ENCODE assay signal across 19 mouse cellular contexts in genomic region chr9:21273520-21274228, GRCm38 (mm10). TPM values are rescaled to one million over a fixed set of nuclear protein-coding genes. Genes with fewer than 3 reads are reported as not detected.
A peak's percentile ranks its signal among the peaks of the same experiment; 100 is the strongest.
DNase-seq lines count a peak whose midpoint lies in the region; ATAC-seq and TF ChIP-seq lines count a peak whose summit lies in the region.
"Had no signal": no experiment of that assay in that cellular context is flagged by ENCODE, and none has a peak within 500 bp of the region (broad histone marks: within the 10 kb centered on the region; RNA-seq: fewer than 3 reads in every experiment).

No protein-coding gene starts in this region.

- H3K4me2 ChIP-seq in heart, embryonic 11.5 days: no peak overlapping the region
- H3K4me2 ChIP-seq in kidney, embryonic 16.5 days (replicated peaks; ENCODE audit: low read depth, low read length): no peak overlapping the region
- H3K4me2 ChIP-seq in liver, embryonic 13.5 days: no peak overlapping the region
- H3K4me2 ChIP-seq: hindbrain, embryonic 15.5 days; intestine, embryonic 15.5 days; limb, embryonic 12.5 days; lung, embryonic 15.5 days; stomach, embryonic 15.5 days had no signal

- H3K4me1 ChIP-seq in heart, embryonic 11.5 days (ENCODE audit: control insufficient read depth, insufficient read depth, low read length): peaks cover 15% of the 10 kb centered on the region
- H3K4me1 ChIP-seq in kidney, adult 2 months (ENCODE audit: control insufficient read depth, insufficient read depth, low read length): no peaks in the 10 kb centered on the region
- H3K4me1 ChIP-seq in kidney, embryonic 16.5 days (ENCODE audit: insufficient read depth, low read length): no peaks in the 10 kb centered on the region
- peaks cover 45% of the 10 kb centered on the region for H3K4me1 ChIP-seq in liver, embryonic 13.5 days (replicated peaks)
- H3K4me1 ChIP-seq: hindbrain, embryonic 15.5 days; intestine, embryonic 15.5 days; limb, embryonic 12.5 days; lung, embryonic 15.5 days; stomach, embryonic 15.5 days had no signal

- no peaks in the 10 kb centered on the region for H3K9me3 ChIP-seq in heart, embryonic 11.5 days (replicated peaks; ENCODE audit: control insufficient read depth, low read length)
- H3K9me3 ChIP-seq in kidney, embryonic 16.5 days (ENCODE audit: low read length): no peaks in the 10 kb centered on the region
- no peaks in the 10 kb centered on the region for H3K9me3 ChIP-seq in liver, embryonic 13.5 days (replicated peaks)
- H3K9me3 ChIP-seq: hindbrain, embryonic 15.5 days; intestine, embryonic 15.5 days; limb, embryonic 12.5 days; lung, embryonic 15.5 days; stomach, embryonic 15.5 days had no signal

- peak overlapping the region; percentile 55 for H3K27ac ChIP-seq in heart, embryonic 11.5 days (ENCODE audit: low read depth, low read length)
- H3K27ac ChIP-seq in kidney, adult 2 months (ENCODE audit: insufficient read depth, low read depth, low read length): no peak overlapping the region
- no peak overlapping the region for H3K27ac ChIP-seq in kidney, embryonic 16.5 days (ENCODE audit: low read length)
- peak overlapping the region; percentile 70 for H3K27ac ChIP-seq in liver, embryonic 13.5 days
- H3K27ac ChIP-seq: hindbrain, embryonic 15.5 days; intestine, embryonic 15.5 days; kidney, postnatal 0 days; limb, embryonic 12.5 days; lung, embryonic 15.5 days; stomach, embryonic 15.5 days had no signal

- no peak overlapping the region for H3K9ac ChIP-seq in heart, embryonic 11.5 days (ENCODE audit: low read depth, low read length)
- no peak overlapping the region for H3K9ac ChIP-seq in kidney, embryonic 16.5 days (replicated peaks; ENCODE audit: low read length)
- peak overlapping the region; percentile 30; the same call in 1 of the 2 replicates for H3K9ac ChIP-seq in liver, embryonic 13.5 days
- H3K9ac ChIP-seq: hindbrain, embryonic 15.5 days; intestine, embryonic 15.5 days; limb, embryonic 12.5 days; lung, embryonic 15.5 days; stomach, embryonic 15.5 days had no signal

- TF ChIP-seq CTCF in kidney, adult 2 months (conservative IDR thresholded peaks at IDR 0.05; ENCODE audit: insufficient read depth, insufficient read length, low read depth, low read length): no peak

- WGBS in heart, embryonic 11.5 days (ENCODE audit: insufficient replicate concordance): 56% methylated on average over 7 of the region's 7 CpGs
- 75% methylated on average over 7 of the region's 7 CpGs for WGBS in kidney, adult 2 months
- WGBS in kidney, embryonic 16.5 days: 82% methylated on average over 7 of the region's 7 CpGs
- 72% methylated on average over 7 of the region's 7 CpGs for WGBS in liver, embryonic 13.5 days (ENCODE audit: insufficient replicate concordance)

- H3K27me3 ChIP-seq in heart, embryonic 11.5 days (ENCODE audit: control insufficient read depth, insufficient read depth, low read length): no peaks in the 10 kb centered on the region
- no peaks in the 10 kb centered on the region for H3K27me3 ChIP-seq in kidney, adult 2 months (replicated peaks; ENCODE audit: control insufficient read depth, insufficient read depth, low read length)
- H3K27me3 ChIP-seq in kidney, embryonic 16.5 days (ENCODE audit: insufficient read depth, low read length): no peaks in the 10 kb centered on the region
- H3K27me3 ChIP-seq in liver, embryonic 13.5 days: no peaks in the 10 kb centered on the region
- H3K27me3 ChIP-seq: hindbrain, embryonic 15.5 days; intestine, embryonic 15.5 days; limb, embryonic 12.5 days; lung, embryonic 15.5 days; stomach, embryonic 15.5 days had no signal

- no peak overlapping the region for H3K4me3 ChIP-seq in heart, embryonic 11.5 days (ENCODE audit: low read depth, low read length)
- no peak overlapping the region for H3K4me3 ChIP-seq in kidney, adult 2 months (ENCODE audit: insufficient read depth, low read depth, low read length)
- H3K4me3 ChIP-seq in kidney, embryonic 16.5 days (ENCODE audit: low read length): no peak overlapping the region
- no peak overlapping the region for H3K4me3 ChIP-seq in liver, embryonic 13.5 days (replicated peaks)
- H3K4me3 ChIP-seq: hindbrain, embryonic 15.5 days; intestine, embryonic 15.5 days; limb, embryonic 12.5 days; lung, embryonic 15.5 days; stomach, embryonic 15.5 days had no signal

- peaks cover 56% of the 10 kb centered on the region for H3K36me3 ChIP-seq in heart, embryonic 11.5 days (ENCODE audit: control insufficient read depth, insufficient read depth, low read length)
- H3K36me3 ChIP-seq in kidney, adult 2 months (ENCODE audit: control insufficient read depth, insufficient read depth, low read length): peaks cover 6% of the 10 kb centered on the region
- peaks cover 88% of the 10 kb centered on the region for H3K36me3 ChIP-seq in kidney, embryonic 16.5 days (ENCODE audit: insufficient read depth, low read length)
- H3K36me3 ChIP-seq in liver, embryonic 13.5 days: peaks cover 100% of the 10 kb centered on the region

- no peak for ATAC-seq in heart, embryonic 11.5 days (replicated peaks; ENCODE audit: insufficient number of reproducible peaks, low FRiP score, low TSS enrichment)
- no peak for ATAC-seq in kidney, embryonic 16.5 days (ENCODE audit: low FRiP score, low TSS enrichment)
- no peak for ATAC-seq in liver, embryonic 13.5 days (ENCODE audit: low read depth)
- ATAC-seq: intestine, embryonic 15.5 days; midbrain, embryonic 16.5 days had no signal

- TF ChIP-seq POLR2A in kidney, adult 2 months (IDR thresholded peaks at IDR 0.05; ENCODE audit: low read depth, low read length): no peak

- DNase-seq in heart, postnatal 4 days: no peak
- peak; percentile 40 for DNase-seq in kidney, adult 2 months
- DNase-seq in liver, embryonic 13.5 days: no peak
- peak; percentile 44 for DNase-seq in lung, postnatal 25 days (ENCODE audit: low spot score)
- DNase-seq in layer of hippocampus, postnatal 36 days: no peak
- no peak for DNase-seq in thymus, adult 18-20 months
- DNase-seq: cerebellum, adult 2 months; gastrocnemius, postnatal 14 days; right cerebral cortex, postnatal 25 days; thymus, adult 2 months had no signal

RNA-seq across cellular contexts. Expression of gene Atg4d, which starts 8.6 kb away (rescaled TPM):
- polyA plus RNA-seq in heart, embryonic 11.5 days (2014; fragmentation: Nextera tagmentation; extraction: Ambion mirVana): 45.5 and 48.2 TPM in 2 replicates
- total RNA-seq in heart, postnatal 4 days (2021): 10 to 100 TPM; 53.1 to 59.1 TPM
- polyA plus RNA-seq in kidney, adult 2 months (2012; rRNA removed): 67.0 and 71.9 TPM in 2 replicates
- polyA plus RNA-seq in kidney, embryonic 16.5 days (2015; fragmentation: Nextera tagmentation; extraction: Ambion mirVana): 58.7 and 64.1 TPM in 2 replicates
- 85.5 and 86.2 TPM in 2 replicates for polyA plus RNA-seq in liver, embryonic 13.5 days (2015; fragmentation: Nextera tagmentation; extraction: Ambion mirVana)
- 10 to 100 TPM; 38.8 to 40.9 TPM for total RNA-seq in layer of hippocampus, postnatal 36 days (2021)

RNA-seq across cellular contexts. Expression of gene Kri1, which starts 14.1 kb away (rescaled TPM):
- polyA plus RNA-seq in heart, embryonic 11.5 days (2014; fragmentation: Nextera tagmentation; extraction: Ambion mirVana): 9.9 and 12.3 TPM in 2 replicates
- 10 to 100 TPM; 18.5 to 21.0 TPM for total RNA-seq in heart, postnatal 4 days (2021)
- 14.2 and 15.9 TPM in 2 replicates for polyA plus RNA-seq in kidney, adult 2 months (2012; rRNA removed)
- polyA plus RNA-seq in kidney, embryonic 16.5 days (2015; fragmentation: Nextera tagmentation; extraction: Ambion mirVana): 14.6 and 20.0 TPM in 2 replicates
- polyA plus RNA-seq in liver, embryonic 13.5 days (2015; fragmentation: Nextera tagmentation; extraction: Ambion mirVana): 9.9 and 10.3 TPM in 2 replicates
- total RNA-seq in layer of hippocampus, postnatal 36 days (2021): 10 to 100 TPM; 48.1 to 50.2 TPM

RNA-seq across cellular contexts. Expression of gene Cdkn2d, which starts 17.5 kb away (rescaled TPM):
- 88.4 and 99.8 TPM in 2 replicates for polyA plus RNA-seq in heart, embryonic 11.5 days (2014; fragmentation: Nextera tagmentation; extraction: Ambion mirVana)
- 10 to 100 TPM; 49.5 to 54.6 TPM for total RNA-seq in heart, postnatal 4 days (2021)
- polyA plus RNA-seq in kidney, adult 2 months (2012; rRNA removed): 20.2 and 24.1 TPM in 2 replicates
- polyA plus RNA-seq in kidney, embryonic 16.5 days (2015; fragmentation: Nextera tagmentation; extraction: Ambion mirVana): 50.9 and 51.7 TPM in 2 replicates
- 104 and 105 TPM in 2 replicates for polyA plus RNA-seq in liver, embryonic 13.5 days (2015; fragmentation: Nextera tagmentation; extraction: Ambion mirVana)
- 10 to 100 TPM; 53.0 to 62.9 TPM for total RNA-seq in layer of hippocampus, postnatal 36 days (2021)

RNA-seq across cellular contexts. Expression of gene S1pr5, which starts 25.4 kb away (rescaled TPM):
- polyA plus RNA-seq in heart, embryonic 11.5 days (2014; fragmentation: Nextera tagmentation; extraction: Ambion mirVana): 0.11 and 0.31 TPM in 2 replicates
- under 1 TPM; 0.17 to 0.29 TPM for total RNA-seq in heart, postnatal 4 days (2021)
- polyA plus RNA-seq in kidney, adult 2 months (2012; rRNA removed): 0.38 and 0.39 TPM in 2 replicates
- 0.13 and 0.14 TPM in 2 replicates for polyA plus RNA-seq in kidney, embryonic 16.5 days (2015; fragmentation: Nextera tagmentation; extraction: Ambion mirVana)
- 0.03 and 0.10 TPM in 2 replicates for polyA plus RNA-seq in liver, embryonic 13.5 days (2015; fragmentation: Nextera tagmentation; extraction: Ambion mirVana)
- total RNA-seq in layer of hippocampus, postnatal 36 days (2021): 10 to 100 TPM; 11.1 to 11.2 TPM
- polyA plus RNA-seq: intestine, embryonic 15.5 days; kidney, postnatal 0 days had no signal

RNA-seq across cellular contexts. Expression of gene Keap1, which starts 34.5 kb away (rescaled TPM):
- 22.3 and 35.7 TPM in 2 replicates for polyA plus RNA-seq in heart, embryonic 11.5 days (2014; fragmentation: Nextera tagmentation; extraction: Ambion mirVana)
- total RNA-seq in heart, postnatal 4 days (2021): 10 to 100 TPM; 33.7 to 37.7 TPM
- polyA plus RNA-seq in kidney, adult 2 months (2012; rRNA removed): 42.8 and 52.4 TPM in 2 replicates
- polyA plus RNA-seq in kidney, embryonic 16.5 days (2015; fragmentation: Nextera tagmentation; extraction: Ambion mirVana): 67.4 and 68.1 TPM in 2 replicates
- polyA plus RNA-seq in liver, embryonic 13.5 days (2015; fragmentation: Nextera tagmentation; extraction: Ambion mirVana): 31.9 TPM in 2 replicates
- 10 to 100 TPM; 57.2 to 58.1 TPM for total RNA-seq in layer of hippocampus, postnatal 36 days (2021)

Comparison
In these comparisons a context has a peak if more than half of its experiments do, and no peak if none do; other contexts are left out.
1. H3K27ac ChIP-seq: peak in heart, embryonic 11.5 days (single experiment) and liver, embryonic 13.5 days (single experiment); none in kidney, adult 2 months (single experiment) and kidney, embryonic 16.5 days (single experiment).
2. DNase-seq: peak in kidney, adult 2 months (single experiment) and lung, postnatal 25 days (single experiment); none in heart, postnatal 4 days (single experiment), liver, embryonic 13.5 days (single experiment), layer of hippocampus, postnatal 36 days (0 of 2) and thymus, adult 18-20 months (0 of 2).